Mouse (Mus musculus) T-helper 17 cell (primary cell): ENCODE measurements at regions not wholly inside any gene's neighbourhood (a gene's known extent, or its start where the extent isn't known, plus 50 kb on each side); places are given as distances from the start of the nearest gene placed in this dataset.

Experiments
- in situ Hi-C, 2 experiments: fragments of 300-600 bp; cut with MboI, MseI; formaldehyde crosslinking; loops; 1 replicate in 1 of 2; 2 replicates in 1 of 2; pipeline ENCODE4 v1.15.1; 2025; ENCODE audit warnings: high pct_unique_total_duplicates in 2 of 2

GRCm38 (mm10) chr19:18444324-18444723, 187.3 kb downstream of the Ostf1 start:
- in situ Hi-C loops: no loop called here

GRCm38 (mm10) chr19:18436351-18436750, 195.3 kb downstream of the Ostf1 start:
- in situ Hi-C loops: no loop called here

- in situ Hi-C loops: no loop called here
These were observed 211.2 kb downstream of the Ostf1 start for GRCm38 (mm10) chr19:18420381-18420785.

GRCm38 (mm10) chr19:18418548-18418947, 213.1 kb downstream of the Ostf1 start:
- in situ Hi-C loops: no loop called here

GRCm38 (mm10) chr19:18377466-18378089, 254.0 kb downstream of the Ostf1 start:
- in situ Hi-C loops: no loop called here

- in situ Hi-C loops: no loop called here
These were observed 263.0 kb downstream of the Ostf1 start for GRCm38 (mm10) chr19:18368612-18369011.

- in situ Hi-C loops: no loop called here
These were observed 277.7 kb downstream of the Ostf1 start for GRCm38 (mm10) chr19:18353960-18354359.

GRCm38 (mm10) chr19:18345735-18346134, 285.9 kb downstream of the Ostf1 start:
- in situ Hi-C loops: no loop called here

GRCm38 (mm10) chr19:18343647-18344046, 288.0 kb downstream of the Ostf1 start:
- in situ Hi-C loops: no loop called here

GRCm38 (mm10) chr19:18343003-18343402, 288.6 kb downstream of the Ostf1 start:
- in situ Hi-C loops: no loop called here

GRCm38 (mm10) chr19:18337819-18338555, 293.6 kb downstream of the Ostf1 start:
- in situ Hi-C loops: no loop called here

- in situ Hi-C loops: no loop called here
These were observed 295.0 kb downstream of the Ostf1 start for GRCm38 (mm10) chr19:18336637-18337036.

- in situ Hi-C loops: loop anchor here in 1 of 2 experiments (5.0 kb wide), 1 partner anchor 62 kb away; no protein-coding TSS in a partner anchor
These were observed 297.0 kb downstream of the Ostf1 start for GRCm38 (mm10) chr19:18334639-18335038.

- in situ Hi-C loops: loop anchor here in 1 of 2 experiments (5.0 kb wide), 1 partner anchor 60 kb away; no protein-coding TSS in a partner anchor
These were observed 299.8 kb downstream of the Ostf1 start for GRCm38 (mm10) chr19:18331811-18332210.

GRCm38 (mm10) chr19:18329421-18329820, 302.2 kb downstream of the Ostf1 start:
- in situ Hi-C loops: no loop called here

- in situ Hi-C loops: loop anchor here in 1 of 2 experiments (10.0 kb wide), 1 partner anchor 856 kb away; no protein-coding TSS in a partner anchor
These were observed 313.2 kb downstream of the Ostf1 start for GRCm38 (mm10) chr19:18318391-18318944.

GRCm38 (mm10) chr19:18273415-18273814, 358.2 kb downstream of the Ostf1 start:
- in situ Hi-C loops: loop anchor here in 1 of 2 experiments (5.0 kb wide), 1 partner anchor 59 kb away; no protein-coding TSS in a partner anchor

- in situ Hi-C loops: no loop called here
These were observed 376.4 kb downstream of the Ostf1 start for GRCm38 (mm10) chr19:18255074-18255684.

GRCm38 (mm10) chr19:18253333-18253732, 378.3 kb downstream of the Ostf1 start:
- in situ Hi-C loops: no loop called here
